Mouse (Mus musculus) retina, adult 2 months (tissue): ENCODE measurements around the gene Fsd1l.
"Not testable (repeated sequence)": the region's sequence is repeated elsewhere in the genome, so short reads cannot be mapped to it uniquely, and the experiment has no call there.

Source experiments
- DNase-seq: peaks from one replicate; pipeline ENCODE4 v3.0.0-alpha.2; 2012; ENCODE audit warnings: low read depth, low spot score

Gene Fsd1l

GRCm38 (mm10) chr4:53628924-53629323 lies 2.3 kb upstream of the Fsd1l start:
- DNase-seq: no peak

DNA sequence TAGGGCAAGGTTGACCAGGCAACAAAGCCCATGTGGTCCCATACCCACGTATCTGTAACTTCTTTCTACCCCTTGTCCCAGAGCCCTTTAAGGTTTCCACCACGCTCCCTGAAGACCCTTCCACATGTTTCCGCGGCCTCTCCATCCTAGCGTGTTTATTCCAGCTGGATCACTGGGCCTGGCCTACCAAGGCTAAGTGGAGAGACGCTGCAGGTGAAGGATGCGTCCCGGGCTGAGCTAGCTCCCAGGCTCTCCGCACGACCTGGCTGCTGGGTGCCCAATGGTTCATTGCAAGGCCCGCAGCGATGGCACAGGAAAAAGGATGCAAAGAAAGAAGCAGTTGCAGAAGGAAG lies 332 bp upstream of the Fsd1l start:
- DNase-seq: no peak

DNA sequence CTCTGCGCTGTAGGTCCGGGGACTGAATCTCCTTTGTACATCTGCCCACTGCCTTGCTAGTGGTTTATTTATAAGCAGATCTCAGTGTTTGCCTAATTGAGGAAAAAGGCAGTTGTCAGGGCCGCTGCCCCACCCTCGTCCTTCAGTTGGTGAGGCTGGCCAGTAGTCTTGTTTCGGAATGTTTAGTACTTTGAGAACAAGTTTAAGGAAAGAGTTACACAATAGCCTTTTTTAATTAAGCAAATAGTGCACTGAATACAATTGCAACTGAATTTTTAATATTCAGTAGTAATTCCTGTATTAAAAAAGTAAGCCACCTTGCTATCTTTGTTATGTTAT lies 709 bp downstream of the Fsd1l start:
- DNase-seq: no peak

- no peak for DNase-seq
Observed at GRCm38 (mm10) chr4:53635336-53635735, 4.1 kb downstream of the Fsd1l start.

DNA sequence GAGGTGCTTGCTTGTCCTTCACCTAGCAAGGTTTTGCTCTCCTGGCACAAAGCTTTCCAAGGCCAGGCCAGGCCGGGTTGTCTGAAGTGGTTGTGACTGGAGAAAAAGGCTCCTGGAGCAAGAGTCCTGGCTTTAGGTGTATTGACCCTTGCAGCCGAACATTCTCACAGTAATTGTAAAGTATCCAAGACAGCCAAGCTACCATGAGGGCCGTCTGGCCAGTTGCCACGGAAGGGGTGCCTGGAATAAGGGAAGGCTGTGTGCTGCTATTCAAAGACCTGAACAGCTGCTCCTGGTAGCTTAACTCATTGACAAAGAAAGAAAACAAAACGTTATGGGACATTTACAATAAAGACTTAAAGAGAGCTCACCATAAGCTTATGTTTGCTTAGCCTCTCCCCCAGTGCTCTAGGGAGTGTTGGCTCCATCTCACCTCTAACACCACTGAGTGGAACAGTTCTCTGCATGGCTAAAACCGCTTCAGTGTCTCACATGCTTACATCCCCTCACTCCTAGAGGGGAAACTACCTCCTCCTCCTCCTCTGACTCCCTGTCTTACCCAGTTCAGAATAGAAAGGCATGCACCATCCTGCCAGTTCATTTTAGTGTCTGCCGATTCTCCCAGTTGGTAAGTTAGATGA lies 6.1 kb downstream of the Fsd1l start:
- no peak for DNase-seq

- no peak for DNase-seq
Observed at GRCm38 (mm10) chr4:53638549-53639123, 7.4 kb downstream of the Fsd1l start.

- DNase-seq: no peak
Observed at GRCm38 (mm10) chr4:53658029-53658428, 26.8 kb downstream of the Fsd1l start.

- no peak for DNase-seq
Observed at GRCm38 (mm10) chr4:53660711-53661110, 29.4 kb downstream of the Fsd1l start.

DNA sequence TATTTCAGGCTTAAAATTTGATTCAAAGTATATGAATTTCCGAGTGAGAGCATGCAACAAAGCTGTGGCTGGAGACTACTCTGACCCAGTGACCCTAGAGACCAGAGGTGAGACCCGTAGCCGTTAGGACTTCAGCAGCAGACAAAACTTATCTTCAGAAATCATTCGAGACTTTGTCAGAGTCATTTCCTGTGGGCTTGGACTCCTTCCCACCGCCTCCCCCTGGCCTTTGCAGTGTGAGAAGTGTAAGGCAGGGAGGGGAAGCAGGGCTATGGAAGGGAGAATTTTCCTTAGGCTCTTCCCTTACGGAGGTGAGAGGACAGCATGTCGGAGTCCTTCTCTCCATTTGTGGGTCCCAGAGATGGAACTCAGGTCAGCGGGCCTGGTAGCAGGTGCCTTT lies 50.8 kb downstream of the Fsd1l start:
- no peak for DNase-seq

DNA sequence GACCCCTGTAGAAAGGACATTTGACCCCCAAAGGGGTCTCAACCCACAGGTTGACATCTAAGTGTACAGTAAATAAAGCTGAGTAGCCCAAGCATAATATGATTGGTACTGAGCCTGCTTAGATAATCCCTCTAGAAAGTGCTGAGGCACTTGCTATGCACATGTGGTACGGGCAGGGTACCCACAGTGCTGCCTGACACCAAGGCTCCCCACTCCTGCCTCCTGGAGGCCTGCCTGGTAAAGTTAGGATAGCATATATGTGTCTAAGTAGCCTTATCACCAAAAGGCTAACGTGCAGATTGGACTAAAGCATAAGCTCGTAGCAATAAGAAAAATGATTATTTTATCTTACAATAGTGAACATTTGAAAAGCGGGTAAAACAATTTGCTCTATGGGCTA lies 57.7 kb downstream of the Fsd1l start:
- no peak for DNase-seq

DNA sequence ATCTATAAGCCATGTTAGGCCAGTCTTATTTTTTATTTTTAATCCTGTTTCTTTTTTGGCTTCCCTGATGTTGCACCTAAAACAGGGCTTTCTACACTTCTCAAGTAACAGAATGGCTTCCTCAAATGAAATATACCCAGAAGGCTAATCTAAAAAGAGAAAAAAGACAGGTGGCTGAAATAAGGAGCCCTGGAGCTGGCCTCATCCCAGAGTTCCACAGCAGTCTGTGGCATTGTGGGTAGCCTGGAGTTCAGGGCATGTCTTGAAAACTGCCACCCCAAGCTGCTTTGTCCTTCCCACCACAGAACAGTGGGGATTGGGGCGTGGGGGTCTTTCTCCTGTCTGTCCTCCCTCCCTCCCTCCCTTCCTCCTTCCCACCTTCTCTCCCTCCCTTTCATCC lies 60.1 kb downstream of the Fsd1l start:
- no peak for DNase-seq

GRCm38 (mm10) chr4:53709166-53709565 lies 77.9 kb downstream of the Fsd1l start:
- DNase-seq: not testable (repeated sequence)

- no peak for DNase-seq
Observed at GRCm38 (mm10) chr4:53710021-53710420, 78.8 kb downstream of the Fsd1l start.

- DNase-seq: no peak
Observed at GRCm38 (mm10) chr4:53710555-53711328, 79.5 kb downstream of the Fsd1l start.

DNA sequence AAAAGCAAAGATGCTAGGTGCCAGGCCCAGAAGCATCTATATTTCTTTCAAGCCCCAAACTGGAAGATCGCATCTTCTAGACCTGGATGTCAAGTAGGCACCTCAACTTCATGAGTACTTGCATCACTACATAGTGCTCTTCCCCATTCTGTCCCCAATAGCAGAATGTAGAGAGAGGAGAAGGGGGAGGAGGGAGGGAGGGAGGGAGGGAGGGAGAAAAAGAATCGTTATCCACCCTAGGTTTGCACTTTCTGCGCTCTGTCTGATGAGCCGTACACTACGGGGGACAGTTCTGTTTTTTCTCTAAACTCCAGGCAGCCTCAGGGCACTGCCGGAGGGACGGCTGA lies 82.4 kb downstream of the Fsd1l start, which contains the start of gene Fktn:
Fktn (plus strand) TSS at position 295 of the 347 bp plus-strand sequence.
- no peak for DNase-seq

- DNase-seq: peak; percentile 79
Observed at GRCm38 (mm10) chr4:53714051-53714814, 83.0 kb downstream of the Fsd1l start.

DNA sequence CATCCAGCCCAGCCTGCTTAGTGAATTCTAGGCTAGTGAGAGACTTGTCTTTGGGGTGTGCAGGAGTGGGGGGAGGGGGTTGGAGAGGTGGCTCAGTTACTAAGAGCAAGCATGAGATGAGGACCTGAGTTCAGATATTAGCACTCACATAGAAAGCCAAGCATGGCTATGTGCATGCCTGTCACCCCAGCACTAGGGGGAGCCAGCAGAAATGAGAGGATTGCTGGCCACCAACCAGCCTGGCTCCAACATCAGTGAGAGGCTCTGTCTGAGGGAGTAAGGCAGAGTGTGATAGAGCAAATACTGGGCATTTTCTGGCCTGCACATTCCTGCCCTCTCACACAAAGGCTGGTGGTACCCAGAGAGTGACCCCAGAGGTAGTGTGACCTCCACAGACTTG lies 84.7 kb downstream of the Fsd1l start:
- DNase-seq: no peak

GRCm38 (mm10) chr4:53717546-53717945 lies 86.3 kb downstream of the Fsd1l start:
- DNase-seq: no peak

GRCm38 (mm10) chr4:53718261-53718660 lies 87.0 kb downstream of the Fsd1l start:
- DNase-seq: no peak

GRCm38 (mm10) chr4:53722506-53722905 lies 91.2 kb downstream of the Fsd1l start:
- no peak for DNase-seq

DNA sequence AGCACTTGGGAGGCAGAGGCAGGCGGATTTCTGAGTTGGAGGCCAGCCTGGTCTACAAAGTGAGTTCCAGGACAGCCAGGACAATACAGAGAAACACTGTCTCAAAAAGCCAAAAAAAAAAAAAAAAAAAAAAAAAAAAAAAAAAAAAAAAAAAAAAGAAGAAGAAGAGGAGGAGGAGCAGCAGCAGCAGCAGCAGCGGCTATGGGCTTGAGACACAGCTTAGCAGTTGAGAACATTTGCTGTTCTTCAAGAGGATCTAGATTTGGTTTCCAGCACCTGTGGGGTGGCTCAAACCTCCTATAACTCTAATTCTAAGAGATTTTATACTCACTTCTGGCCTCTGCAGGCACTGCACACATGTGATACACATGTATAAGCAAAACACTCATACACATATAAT lies 94.8 kb downstream of the Fsd1l start:
- DNase-seq: not testable (repeated sequence)

GRCm38 (mm10) chr4:53728121-53728520 lies 96.8 kb downstream of the Fsd1l start:
- no peak for DNase-seq
